Mouse (Mus musculus) kidney, adult 8-10 months (tissue): ENCODE results near the gene Ppp1r16b.

Source experiments
- DNase-seq, 2 experiments: peaks; one replicate each; pipeline ENCODE4 v3.0.0; 2022

Ppp1r16b gene

GRCm38 (mm10) chr2:158771066-158771763, 106.0 kb downstream of the Ppp1r16b start:
- no peak for DNase-seq

- no peak for DNase-seq
Observed at GRCm38 (mm10) chr2:158772808-158773207, 107.6 kb downstream of the Ppp1r16b start.

- DNase-seq: no peak
Observed at GRCm38 (mm10) chr2:158774886-158775285, 109.7 kb downstream of the Ppp1r16b start.

GRCm38 (mm10) chr2:158776716-158777115, 111.5 kb downstream of the Ppp1r16b start:
- no peak for DNase-seq

GRCm38 (mm10) chr2:158777490-158777889, 112.3 kb downstream of the Ppp1r16b start:
- DNase-seq: no peak

- no peak for DNase-seq
Observed at GRCm38 (mm10) chr2:158778349-158778748, 113.2 kb downstream of the Ppp1r16b start.

GRCm38 (mm10) chr2:158781126-158781525, 115.9 kb downstream of the Ppp1r16b start:
- no peak for DNase-seq

- DNase-seq: no peak
Observed at GRCm38 (mm10) chr2:158786927-158787795, 122.0 kb downstream of the Ppp1r16b start.

GRCm38 (mm10) chr2:158794494-158795004, 129.4 kb downstream of the Ppp1r16b start, which contains the start of gene Dhx35:
TSS of gene Dhx35 (plus strand) at chr2:158794807.
- peak; percentile 94 to 96 for DNase-seq

GRCm38 (mm10) chr2:158795043-158795442, 129.8 kb downstream of the Ppp1r16b start:
- DNase-seq: peak in 1 of 2 experiments; percentile 36

GRCm38 (mm10) chr2:158795875-158796274, 130.7 kb downstream of the Ppp1r16b start:
- no peak for DNase-seq

- no peak for DNase-seq
Observed at GRCm38 (mm10) chr2:158799328-158799727, 134.1 kb downstream of the Ppp1r16b start.

- DNase-seq: no peak
Observed at GRCm38 (mm10) chr2:158800788-158801187, 135.6 kb downstream of the Ppp1r16b start.

- DNase-seq: no peak
Observed at GRCm38 (mm10) chr2:158803575-158803974, 138.4 kb downstream of the Ppp1r16b start.

- DNase-seq: no peak
Observed at GRCm38 (mm10) chr2:158815686-158816085, 150.5 kb downstream of the Ppp1r16b start.
